Mouse (Mus musculus) forebrain, embryonic 15.5 days (tissue): ENCODE measurements around the gene Hsd17b11. TPM values are rescaled to one million over a fixed set of nuclear protein-coding genes. Genes with fewer than 3 reads are reported as not detected.
"Not testable (repeated sequence)": the region's sequence is repeated elsewhere in the genome, so short reads cannot be mapped to it uniquely, and the experiment has no call there.

Experiments used
- ATAC-seq: fragments of 200-750 bp; cut with Nextera tagmentation; replicated peaks from 2 replicates; pipeline ENCODE4 v1.8.0; 2017; ENCODE audit warnings: mild to moderate bottlenecking, moderate TSS enrichment, moderate library complexity
- H3K27ac ChIP-seq: fragments of 300-500 bp; sonication (generic); replicated peaks from 2 replicates; pipeline ENCODE4 v1.5.1; 2015; ENCODE audit warnings: mild to moderate bottlenecking, inconsistent platforms
- H3K27me3 ChIP-seq: fragments of 300-500 bp; sonication (generic); 2 replicates; pipeline ENCODE4 v1.6.1; 2015; ENCODE audit warnings: inconsistent platforms
- H3K36me3 ChIP-seq: fragments of 300-500 bp; sonication (generic); 2 replicates; pipeline ENCODE4 v1.6.1; 2015; ENCODE audit warnings: mild to moderate bottlenecking, inconsistent platforms
- H3K4me1 ChIP-seq: fragments of 300-500 bp; sonication (generic); 2 replicates; pipeline ENCODE4 v1.6.1; 2015; ENCODE audit warnings: inconsistent platforms
- H3K4me2 ChIP-seq: fragments of 300-500 bp; sonication (generic); replicated peaks from 2 replicates; pipeline ENCODE4 v1.6.1; 2015; ENCODE audit warnings: mild to moderate bottlenecking, inconsistent platforms
- H3K4me3 ChIP-seq: fragments of 300-500 bp; sonication (generic); 2 replicates; pipeline ENCODE4 v1.5.1; 2015; ENCODE audit warnings: mild to moderate bottlenecking, inconsistent platforms
- H3K9ac ChIP-seq: fragments of 300-500 bp; sonication (generic); replicated peaks from 2 replicates; pipeline ENCODE4 v1.6.1; 2015; ENCODE audit warnings: mild to moderate bottlenecking, inconsistent platforms
- H3K9me3 ChIP-seq: fragments of 300-500 bp; sonication (generic); 2 replicates; pipeline ENCODE4 v1.6.1; 2016; ENCODE audit warnings: inconsistent platforms
- WGBS: fragments of 180-500 bp; shearing (Covaris S2); methylation state at CpG from one replicate; pipeline ENCODE4 v1.1.7; 2015; ENCODE audit warnings: mixed read lengths; 5-methylcytosine and 5-hydroxymethylcytosine counted together
- polyA plus RNA-seq: library from polyadenylated mRNA; unstranded; fragments of >200 nt; fragmentation: Nextera tagmentation; extraction: Ambion mirVana; gene quantifications from 2 replicates; pipeline ENCODE4 v1.2.1, GENCODE M21; 2015

The Hsd17b11 gene
- polyA plus RNA-seq, 1 experiment from 2014 or later, result 1.8 TPM

- no peak overlapping the region for H3K27ac ChIP-seq
- no peak overlapping the region for H3K4me3 ChIP-seq
- H3K9ac ChIP-seq, result no peak overlapping the region
- H3K4me1 ChIP-seq, result peaks cover 7% of the 10 kb centered on the region; the same call in 1 of the 2 replicates
- H3K27me3 ChIP-seq, result peaks cover 9% of the 10 kb centered on the region; the same call in 1 of the 2 replicates
- no peaks in the 10 kb centered on the region for H3K36me3 ChIP-seq
- no peak overlapping the region for H3K4me2 ChIP-seq
- WGBS, result 50% methylated on average over 17 of the region's 17 CpGs
- ATAC-seq, result no peak
- no peaks in the 10 kb centered on the region for H3K9me3 ChIP-seq
Measured at GRCm38 (mm10) chr5:104025245-104025854, 3.6 kb upstream of the Hsd17b11 start.

- Histone ChIP-seq H3K27ac (no peak overlapping the region), H3K27me3 (peaks cover 9% of the 10 kb centered on the region; the same call in 1 of the 2 replicates), H3K4me1 (peaks cover 7% of the 10 kb centered on the region; the same call in 1 of the 2 replicates), H3K4me2 (no peak overlapping the region), H3K36me3 (no peaks in the 10 kb centered on the region), H3K9ac (no peak overlapping the region), H3K4me3 (no peak overlapping the region), H3K9me3 (no peaks in the 10 kb centered on the region)
- no peak for ATAC-seq
- 74% methylated on average over 11 of the region's 11 CpGs for WGBS
Measured at GRCm38 (mm10) chr5:104024762-104025161, 3.0 kb upstream of the Hsd17b11 start.

- 82% methylated on average over 5 of the region's 5 CpGs for WGBS
Measured at GRCm38 (mm10) chr5:104024193-104024592, 2.5 kb upstream of the Hsd17b11 start.

DNA sequence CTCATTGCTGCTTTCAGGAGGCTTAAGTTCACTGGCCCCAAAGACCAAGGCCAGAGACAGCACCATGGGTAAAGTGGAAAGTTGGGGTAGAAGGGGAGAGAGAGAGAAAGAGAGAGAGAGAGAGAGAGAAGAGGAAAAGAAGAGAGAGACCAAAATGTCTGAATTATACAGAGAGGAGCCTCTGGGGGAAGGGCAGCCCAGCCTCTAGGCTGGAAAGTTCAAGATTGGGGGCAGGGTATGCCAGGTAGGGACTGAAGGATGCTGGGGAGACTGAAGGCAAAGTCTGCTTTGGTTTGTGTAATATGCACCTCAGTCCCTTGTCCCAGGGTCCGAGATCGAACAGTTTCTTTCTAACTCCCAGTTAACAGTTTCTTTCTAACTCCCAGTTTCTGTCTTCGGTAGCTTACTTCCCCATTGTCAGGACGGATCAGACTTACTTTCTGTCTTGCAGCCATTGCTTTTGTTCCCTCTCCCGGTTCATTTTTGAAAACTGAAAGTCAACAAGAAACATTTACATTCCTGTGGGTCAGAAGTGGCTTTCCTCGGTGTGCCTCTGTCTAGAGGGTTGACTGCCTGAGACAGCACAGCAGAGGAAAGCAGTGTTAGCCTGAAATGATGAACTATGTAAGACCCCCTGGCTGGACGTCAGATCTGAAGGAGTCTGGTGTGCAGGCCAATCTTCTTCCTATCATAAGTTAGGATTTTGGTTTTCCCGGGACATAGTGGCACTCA is 1.7 kb upstream of the Hsd17b11 start:
- Histone ChIP-seq H3K9me3 (no peaks in the 10 kb centered on the region), H3K4me3 (no peak overlapping the region), H3K4me1 (peaks cover 7% of the 10 kb centered on the region; the same call in 1 of the 2 replicates), H3K36me3 (no peaks in the 10 kb centered on the region), H3K27ac (no peak overlapping the region), H3K4me2 (no peak overlapping the region), H3K9ac (no peak overlapping the region), H3K27me3 (peaks cover 9% of the 10 kb centered on the region; the same call in 1 of the 2 replicates)
- 74% methylated on average over 8 of the region's 8 CpGs for WGBS
- ATAC-seq, result no peak

More at GRCm38 (mm10) chr5:104024193-104024592, 2.5 kb upstream of the Hsd17b11 start:
- not testable (repeated sequence) for H3K4me2 ChIP-seq, H3K9ac ChIP-seq, H3K27ac ChIP-seq, H3K27me3 ChIP-seq, H3K4me1 ChIP-seq, H3K9me3 ChIP-seq, H3K4me3 ChIP-seq, ATAC-seq, H3K36me3 ChIP-seq

DNA sequence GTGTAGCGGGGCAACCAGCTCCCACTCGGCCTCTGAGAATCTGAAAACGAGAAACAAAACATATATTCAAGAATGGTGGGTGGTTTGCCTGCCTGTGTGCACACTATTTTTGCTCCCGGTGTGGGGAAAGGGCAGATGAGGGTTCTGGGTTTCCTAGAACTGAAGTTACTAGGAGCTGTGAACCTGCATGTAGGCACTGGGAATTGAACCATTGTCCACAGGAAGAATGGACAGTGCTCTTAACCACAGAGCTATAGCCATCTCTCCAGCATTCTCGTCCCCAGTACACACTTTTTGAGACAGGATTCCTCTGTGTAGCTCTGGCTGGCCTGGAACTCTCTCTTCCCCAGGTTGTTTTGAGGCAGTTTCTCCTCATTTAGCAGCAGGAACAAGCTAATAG is 839 bp upstream of the Hsd17b11 start:
- Histone ChIP-seq H3K4me1 (peaks cover 7% of the 10 kb centered on the region; the same call in 1 of the 2 replicates), H3K36me3 (no peaks in the 10 kb centered on the region), H3K9me3 (no peaks in the 10 kb centered on the region), H3K4me2 (peak overlapping the region; percentile 75), H3K27ac (no peak overlapping the region), H3K27me3 (peaks cover 9% of the 10 kb centered on the region; the same call in 1 of the 2 replicates), H3K4me3 (peak overlapping the region; percentile 51), H3K9ac (no peak overlapping the region)
- ATAC-seq, result no peak
- WGBS, result 30% methylated on average over 5 of the region's 5 CpGs

- H3K4me3 ChIP-seq, result no peak overlapping the region
- no peaks in the 10 kb centered on the region for H3K9me3 ChIP-seq
- no peak overlapping the region for H3K27ac ChIP-seq
- no peak for ATAC-seq
- no peaks in the 10 kb centered on the region for H3K36me3 ChIP-seq
- no peak overlapping the region for H3K9ac ChIP-seq
- no peaks in the 10 kb centered on the region for H3K27me3 ChIP-seq
- no peaks in the 10 kb centered on the region for H3K4me1 ChIP-seq
- H3K4me2 ChIP-seq, result no peak overlapping the region
Measured at GRCm38 (mm10) chr5:104011419-104011818, 10.3 kb downstream of the Hsd17b11 start.

DNA sequence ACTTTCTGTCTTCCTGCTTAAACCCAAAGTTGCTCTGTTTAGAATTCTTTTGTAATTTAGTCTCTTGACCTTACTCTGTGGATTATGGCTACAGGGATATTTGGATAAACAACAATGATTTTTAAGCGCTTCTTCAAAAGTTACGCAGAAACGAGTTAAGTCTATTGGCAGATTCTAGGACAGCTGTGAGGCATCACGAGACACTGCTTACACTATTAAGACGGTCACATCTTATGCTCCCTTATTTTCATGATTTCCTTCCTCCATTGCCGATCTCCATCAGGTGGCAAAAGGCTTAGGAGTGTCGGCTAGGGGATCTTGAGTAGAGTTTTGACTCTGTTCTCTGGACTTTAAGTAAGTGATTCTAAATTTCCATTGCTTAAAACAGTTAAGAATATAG is 11.5 kb downstream of the Hsd17b11 start:
- Histone ChIP-seq H3K36me3 (no peaks in the 10 kb centered on the region), H3K4me1 (no peaks in the 10 kb centered on the region), H3K4me2 (no peak overlapping the region), H3K9me3 (no peaks in the 10 kb centered on the region), H3K27ac (no peak overlapping the region), H3K4me3 (no peak overlapping the region), H3K9ac (no peak overlapping the region), H3K27me3 (no peaks in the 10 kb centered on the region)
- ATAC-seq, result no peak
- WGBS, result 96% methylated on average over 7 of the region's 7 CpGs

DNA sequence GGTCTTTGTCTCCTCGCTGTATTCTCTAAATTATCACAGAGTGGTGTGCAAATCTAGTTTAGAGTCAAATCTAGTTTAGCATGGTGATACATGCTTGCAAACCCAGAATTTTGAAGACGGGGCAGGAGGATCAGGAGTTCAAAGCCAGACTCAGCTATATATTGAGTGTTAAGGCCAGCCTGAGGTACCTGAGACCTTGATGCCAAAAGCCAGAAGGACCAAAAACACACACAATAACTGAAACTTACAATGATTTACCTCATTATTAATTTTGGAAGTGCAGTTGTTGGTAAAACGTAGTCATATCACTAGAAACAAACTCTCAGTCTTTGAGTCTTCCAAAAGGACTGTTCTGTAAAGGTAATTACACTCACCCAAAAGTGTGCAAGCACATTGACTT is 12.3 kb downstream of the Hsd17b11 start:
- no peak overlapping the region for H3K4me2 ChIP-seq
- WGBS, result 93% methylated on average over 3 of the region's 3 CpGs
- no peak for ATAC-seq

DNA sequence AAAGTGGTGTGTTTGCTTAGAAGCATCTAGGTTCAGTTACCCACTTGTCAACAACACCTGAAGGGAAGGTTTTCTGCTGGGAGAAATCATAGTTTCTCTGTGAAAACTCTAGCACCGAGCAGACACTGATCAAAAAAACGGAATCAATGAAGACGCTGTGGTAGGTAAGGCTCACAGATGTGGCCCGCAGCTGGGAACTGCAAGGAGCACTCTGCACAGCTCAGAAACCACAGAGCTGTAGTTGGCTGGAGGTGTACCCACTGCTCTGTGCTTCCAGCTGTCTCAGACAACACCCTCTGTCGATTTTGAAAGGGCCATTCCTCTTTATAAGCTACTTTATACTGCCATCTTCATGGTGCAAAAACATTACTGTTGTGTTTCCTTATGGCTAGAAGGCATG is 13.9 kb downstream of the Hsd17b11 start:
- no peak for ATAC-seq
- no peak overlapping the region for H3K27ac ChIP-seq
- no peaks in the 10 kb centered on the region for H3K36me3 ChIP-seq
- no peaks in the 10 kb centered on the region for H3K27me3 ChIP-seq
- WGBS, result 72% methylated on average over 5 of the region's 5 CpGs
- no peaks in the 10 kb centered on the region for H3K9me3 ChIP-seq
- no peak overlapping the region for H3K4me2 ChIP-seq
- H3K4me3 ChIP-seq, result no peak overlapping the region
- no peak overlapping the region for H3K9ac ChIP-seq
- no peaks in the 10 kb centered on the region for H3K4me1 ChIP-seq

More for the DNA sequence above, 12.3 kb downstream of the Hsd17b11 start:
- Histone ChIP-seq H3K4me1 (no peaks in the 10 kb centered on the region), H3K9ac (no peak overlapping the region), H3K27me3 (no peaks in the 10 kb centered on the region), H3K27ac (no peak overlapping the region), H3K36me3 (no peaks in the 10 kb centered on the region), H3K9me3 (no peaks in the 10 kb centered on the region), H3K4me3 (no peak overlapping the region)

- 58% methylated on average over 3 of the region's 3 CpGs for WGBS
- Histone ChIP-seq H3K4me3 (no peak overlapping the region), H3K4me1 (peaks cover 2% of the 10 kb centered on the region; the same call in 1 of the 2 replicates), H3K9ac (no peak overlapping the region), H3K9me3 (no peaks in the 10 kb centered on the region), H3K4me2 (no peak overlapping the region), H3K27ac (no peak overlapping the region), H3K36me3 (no peaks in the 10 kb centered on the region), H3K27me3 (no peaks in the 10 kb centered on the region)
- ATAC-seq, result no peak
Measured at GRCm38 (mm10) chr5:104006811-104007210, 14.9 kb downstream of the Hsd17b11 start.

GRCm38 (mm10) chr5:104003955-104004354 is 17.8 kb downstream of the Hsd17b11 start:
- H3K9me3 ChIP-seq, result no peaks in the 10 kb centered on the region
- H3K4me2 ChIP-seq, result no peak overlapping the region
- H3K4me3 ChIP-seq, result no peak overlapping the region
- H3K4me1 ChIP-seq, result peaks cover 2% of the 10 kb centered on the region; the same call in 1 of the 2 replicates
- ATAC-seq, result no peak
- no peak overlapping the region for H3K9ac ChIP-seq
- H3K27ac ChIP-seq, result no peak overlapping the region
- no peaks in the 10 kb centered on the region for H3K36me3 ChIP-seq
- no peaks in the 10 kb centered on the region for H3K27me3 ChIP-seq
- 88% methylated on average over 2 of the region's 2 CpGs for WGBS

GRCm38 (mm10) chr5:104003256-104003931 is 18.3 kb downstream of the Hsd17b11 start:
- peaks cover 2% of the 10 kb centered on the region; the same call in 1 of the 2 replicates for H3K4me1 ChIP-seq
- H3K36me3 ChIP-seq, result no peaks in the 10 kb centered on the region
- H3K9ac ChIP-seq, result no peak overlapping the region
- peak overlapping the region; percentile 14 for H3K4me2 ChIP-seq
- H3K4me3 ChIP-seq, result no peak overlapping the region
- no peak for ATAC-seq
- no peak overlapping the region for H3K27ac ChIP-seq
- 47% methylated on average over 15 of the region's 15 CpGs for WGBS
- no peaks in the 10 kb centered on the region for H3K9me3 ChIP-seq
- no peaks in the 10 kb centered on the region for H3K27me3 ChIP-seq
